Mouse (Mus musculus) megakaryocyte, embryonic 14.5 days (primary cell): ENCODE measurements around the gene Kctd21.

Experiments
- FLI1 ChIP-seq: IDR thresholded peaks from 2 replicates; pipeline ENCODE4 v1.6.1; 2012; ENCODE audit warnings: low read length, inconsistent platforms, mixed read lengths
- GATA1 ChIP-seq: IDR thresholded peaks from 3 replicates; pipeline ENCODE4 v1.6.1; 2012; ENCODE audit warnings: mixed read lengths, low read length, inconsistent platforms, borderline replicate concordance

- TF ChIP-seq GATA1 (no peak), FLI1 (no peak)
These were observed 29.9 kb upstream of the Kctd21 start for GRCm38 (mm10) chr7:97302261-97302660.
